Mouse (Mus musculus): Measurements from ENCODE around the gene Rnf220.
A peak's percentile ranks its signal among the peaks of the same experiment; 100 is the strongest.

Rnf220 gene

GRCm38 (mm10) chr4:117487471-117487870 lies 9.4 kb downstream of the Rnf220 start:
- no peak for DNase-seq (ENCODE audit: low spot score)

GRCm38 (mm10) chr4:117486188-117486587 lies 10.7 kb downstream of the Rnf220 start:
- no peak for DNase-seq (ENCODE audit: low spot score)

DNA sequence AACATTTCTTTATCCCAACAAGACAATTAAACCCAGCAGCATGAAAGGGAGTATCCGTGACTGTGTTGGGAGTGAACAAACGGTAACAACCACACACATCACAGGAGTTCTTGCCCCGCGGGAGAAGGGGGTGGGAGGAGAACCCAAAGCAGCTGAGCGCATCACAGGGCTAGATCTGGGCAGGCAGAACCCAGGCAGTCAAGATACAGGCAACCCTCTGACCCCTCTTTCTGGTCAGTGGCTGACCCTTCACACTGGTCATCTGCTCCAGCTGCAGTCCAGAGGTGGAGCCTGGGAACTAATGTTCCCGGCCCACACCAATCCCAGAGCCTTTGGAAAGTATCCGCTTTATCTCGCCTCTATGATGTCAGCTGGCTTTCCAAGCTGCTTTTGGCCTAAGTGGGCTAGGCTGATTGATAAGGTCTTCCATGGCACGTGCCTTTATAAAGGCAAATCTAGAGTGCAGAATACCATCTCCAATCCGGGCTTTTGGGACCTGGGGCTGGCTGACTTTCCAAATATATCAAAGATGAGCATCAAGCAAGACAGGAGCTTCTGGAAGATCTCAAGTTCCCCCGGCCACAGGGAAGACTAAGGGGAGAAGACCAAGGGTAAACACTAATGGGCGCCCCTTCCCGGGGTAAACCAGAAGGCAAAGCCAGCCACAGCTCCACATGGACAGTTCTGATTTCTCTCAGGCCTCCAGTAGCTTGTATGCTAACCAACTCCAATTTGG lies 11.6 kb downstream of the Rnf220 start:
- no peak for DNase-seq (ENCODE audit: low spot score)

- DNase-seq (ENCODE audit: low spot score), result peak; percentile 38
Observed at GRCm38 (mm10) chr4:117484256-117485044, 12.4 kb downstream of the Rnf220 start.

GRCm38 (mm10) chr4:117483931-117484255 lies 13.0 kb downstream of the Rnf220 start:
- peak; percentile 51 for DNase-seq (ENCODE audit: low spot score)

DNA sequence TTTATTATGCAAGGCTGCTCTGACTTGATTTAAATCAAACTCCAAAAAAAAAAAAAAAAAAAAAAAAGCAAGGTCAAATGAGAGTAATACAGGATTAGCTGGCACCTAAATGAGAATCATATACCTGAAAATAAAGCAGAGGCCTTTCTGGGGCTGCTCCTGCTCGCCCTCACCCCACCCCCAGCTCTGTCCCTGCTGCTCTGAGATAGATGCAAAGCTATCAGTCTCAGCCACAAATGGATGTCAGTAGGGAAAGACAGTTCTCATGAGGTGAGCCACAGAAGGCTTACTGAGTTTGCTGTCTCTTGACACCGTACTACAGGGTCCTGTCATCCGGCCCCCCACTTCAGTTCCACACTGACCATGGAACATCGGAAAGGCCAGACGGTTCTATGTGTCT lies 14.7 kb downstream of the Rnf220 start:
- no peak for DNase-seq (ENCODE audit: low spot score)

DNA sequence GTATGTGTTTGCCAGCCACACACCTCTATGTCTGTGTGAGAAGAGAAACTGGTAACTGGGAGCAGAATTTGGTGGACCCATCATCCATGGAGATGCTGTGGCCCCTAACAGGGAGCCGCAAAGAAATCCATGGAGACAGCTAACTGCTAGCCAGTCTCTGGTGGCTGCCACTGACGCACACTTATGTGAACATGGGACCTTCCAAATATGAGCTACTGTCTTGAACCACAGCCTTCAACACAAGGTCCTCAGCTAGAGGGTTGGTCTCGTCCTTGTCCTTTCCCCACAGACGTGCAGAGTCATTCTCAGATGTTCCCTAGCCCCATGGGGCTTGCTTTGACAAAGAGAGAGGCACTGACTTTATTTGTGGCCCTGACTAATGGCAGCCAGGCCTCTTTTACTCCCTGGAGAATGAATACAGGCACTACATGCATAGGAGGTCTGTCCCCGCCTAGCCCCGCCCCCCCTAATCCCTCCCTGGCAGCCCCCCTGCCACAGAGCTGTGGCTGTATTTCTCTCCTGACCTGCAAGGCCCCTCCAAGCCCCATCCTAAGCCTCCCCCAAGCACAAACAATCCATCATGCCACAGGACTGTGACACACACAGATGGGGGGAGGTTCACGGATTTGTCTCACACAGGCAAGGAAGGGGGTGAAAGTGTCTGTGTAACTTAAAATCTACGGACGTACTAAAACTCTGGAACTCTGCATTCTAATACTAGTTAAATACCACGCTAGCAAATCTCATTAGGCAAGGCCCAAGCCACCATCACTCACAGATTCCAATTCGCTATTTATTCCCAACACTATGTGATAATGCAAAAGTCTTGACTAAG lies 16.0 kb downstream of the Rnf220 start:
- no peak for DNase-seq (ENCODE audit: low spot score)

DNA sequence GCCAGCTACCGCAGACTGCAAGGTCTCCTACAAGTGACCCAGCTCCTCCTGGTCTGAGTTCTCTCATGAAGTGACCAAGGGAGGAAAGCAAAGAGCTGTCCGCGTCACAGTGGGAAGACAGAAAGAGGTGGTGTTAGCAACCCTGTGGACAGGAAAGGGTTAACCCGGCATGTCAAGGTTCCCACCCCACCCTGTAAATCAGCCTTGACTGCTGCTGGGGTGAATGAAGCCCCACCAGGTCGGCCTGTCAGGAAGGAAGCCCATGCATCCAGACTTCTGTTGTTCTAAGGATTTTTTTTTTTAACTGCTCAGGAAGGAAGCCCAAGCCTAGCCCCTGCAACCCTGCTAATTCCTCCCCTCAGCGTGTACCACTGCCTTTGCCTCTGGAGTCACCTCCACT lies 16.9 kb downstream of the Rnf220 start:
- DNase-seq (ENCODE audit: low spot score), result no peak

- DNase-seq (ENCODE audit: low spot score), result no peak
Observed at GRCm38 (mm10) chr4:117478101-117478673, 18.7 kb downstream of the Rnf220 start.

DNA sequence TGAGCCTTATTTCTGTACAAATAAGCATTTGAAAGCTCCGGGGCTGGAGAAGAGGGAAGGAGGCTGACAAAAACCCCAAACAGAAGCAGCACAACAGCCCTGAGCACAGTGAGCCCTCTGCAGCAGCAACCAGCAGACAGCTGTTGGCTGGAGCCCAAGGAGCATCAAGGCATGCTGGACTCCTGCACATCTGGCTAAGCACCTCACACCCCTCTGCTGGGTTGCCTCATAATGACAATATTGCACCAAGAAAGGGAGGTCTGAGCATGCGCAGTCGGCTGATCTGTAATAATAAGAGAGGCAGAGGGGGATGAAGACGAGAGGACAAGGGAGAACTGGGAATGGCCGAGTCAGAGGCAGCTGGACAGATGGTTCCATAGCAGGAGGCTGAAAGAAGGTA lies 19.5 kb downstream of the Rnf220 start:
- DNase-seq (ENCODE audit: low spot score), result no peak

- no peak for DNase-seq (ENCODE audit: low spot score)
Observed at GRCm38 (mm10) chr4:117476777-117477176, 20.1 kb downstream of the Rnf220 start.

- DNase-seq (ENCODE audit: low spot score), result no peak
Observed at GRCm38 (mm10) chr4:117476355-117476754, 20.5 kb downstream of the Rnf220 start.

DNA sequence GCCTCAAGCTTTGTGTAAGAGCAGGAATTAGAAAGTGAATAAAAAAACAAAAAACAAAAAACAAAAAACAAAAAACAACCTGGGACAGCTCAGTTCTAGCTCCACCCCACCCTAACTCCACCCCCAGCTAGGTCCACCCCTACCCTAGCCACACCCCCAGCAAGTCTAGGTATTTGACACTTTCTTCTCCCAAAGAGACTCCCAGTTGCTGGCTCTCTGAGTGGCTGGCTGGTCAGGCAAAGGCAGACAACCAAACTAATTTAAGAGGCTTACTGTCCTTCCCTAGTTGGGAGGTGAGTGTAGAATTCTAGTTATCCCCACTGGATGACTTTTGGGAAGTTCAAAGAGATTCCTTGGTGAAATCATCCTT lies 22.9 kb downstream of the Rnf220 start:
- DNase-seq (ENCODE audit: low spot score), result no peak

- DNase-seq (ENCODE audit: low spot score), result no peak
Observed at GRCm38 (mm10) chr4:117473291-117473984, 23.4 kb downstream of the Rnf220 start.

- DNase-seq (ENCODE audit: low spot score), result no peak
Observed at GRCm38 (mm10) chr4:117469471-117469870, 27.4 kb downstream of the Rnf220 start.

DNA sequence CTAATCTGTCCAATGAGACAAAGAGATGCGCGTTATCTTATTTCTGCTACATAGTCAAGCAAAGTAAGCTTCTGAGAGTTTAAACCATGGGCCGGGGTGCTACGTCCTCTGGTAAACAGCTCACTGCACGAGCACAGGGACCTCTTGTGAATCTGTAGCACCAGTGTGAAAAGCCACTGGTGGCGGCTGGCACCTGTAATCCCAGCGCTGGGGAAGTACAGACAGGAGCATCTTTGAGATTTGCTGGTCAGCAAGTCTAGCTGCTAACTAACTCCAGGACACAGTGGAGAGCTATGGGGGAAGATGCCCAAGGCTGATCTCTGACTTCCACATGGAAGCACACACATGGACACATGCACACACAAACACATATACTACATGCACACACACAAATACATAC lies 28.9 kb downstream of the Rnf220 start:
- DNase-seq (ENCODE audit: low spot score), result no peak

GRCm38 (mm10) chr4:117449151-117449550 lies 47.7 kb downstream of the Rnf220 start:
- DNase-seq (ENCODE audit: low spot score), result no peak

DNA sequence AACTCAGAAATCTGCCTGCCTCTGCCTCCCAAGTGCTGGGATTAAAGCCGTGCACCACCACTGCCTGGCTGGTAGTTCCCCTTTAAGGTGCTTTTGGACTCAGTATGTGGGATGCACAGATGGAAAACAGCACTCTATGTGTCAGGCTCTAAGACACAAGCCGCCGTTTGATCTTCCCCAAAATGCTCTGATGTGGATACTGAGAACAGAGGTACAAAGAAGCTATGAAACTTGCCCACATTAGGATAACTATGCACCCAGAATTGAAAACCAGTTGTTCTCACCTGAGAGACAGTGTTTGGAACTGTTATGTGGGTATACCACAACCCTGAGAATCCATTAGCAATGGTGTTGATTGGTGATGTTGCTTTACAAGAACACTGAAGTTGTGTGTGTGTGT lies 48.9 kb downstream of the Rnf220 start:
- no peak for DNase-seq (ENCODE audit: low spot score)

DNA sequence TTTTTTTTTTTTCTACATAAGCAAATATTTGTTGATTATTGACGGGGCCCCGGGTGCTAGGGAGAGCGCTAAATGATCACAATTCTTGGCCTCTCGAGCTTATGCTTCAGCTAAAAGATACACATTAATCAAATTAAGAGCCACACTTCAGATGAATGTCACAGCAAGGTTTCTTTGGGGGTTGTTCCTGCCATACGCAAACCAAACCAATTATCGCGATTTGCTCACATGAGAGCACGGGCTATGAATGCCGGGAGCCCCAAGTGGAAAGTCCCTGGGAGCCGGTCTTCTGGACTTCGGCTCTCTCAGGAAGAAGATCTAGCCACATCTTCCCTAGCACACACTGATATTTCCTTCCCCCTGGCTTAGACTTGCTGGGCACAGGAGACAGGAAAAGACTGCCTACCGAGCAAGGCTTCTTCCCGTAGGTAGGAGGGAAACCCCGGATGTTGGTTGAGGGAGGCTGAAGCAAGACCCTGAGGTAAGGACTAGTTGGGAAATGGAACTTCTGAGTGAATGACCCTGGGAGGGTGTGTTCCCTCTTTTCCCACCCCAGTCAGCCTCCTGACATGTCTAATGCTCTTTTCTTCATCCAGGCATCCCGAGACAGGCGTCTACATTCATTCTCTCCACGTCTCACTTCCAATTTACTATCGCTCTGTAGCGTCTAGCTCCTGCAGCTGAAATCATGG lies 51.2 kb downstream of the Rnf220 start:
- DNase-seq (ENCODE audit: low spot score), result no peak

GRCm38 (mm10) chr4:117438919-117439318 lies 57.9 kb downstream of the Rnf220 start:
- no peak for DNase-seq (ENCODE audit: low spot score)

GRCm38 (mm10) chr4:117438064-117438463 lies 58.8 kb downstream of the Rnf220 start:
- no peak for DNase-seq (ENCODE audit: low spot score)

Measured in testis, postnatal 14 days (tissue).